Mouse (Mus musculus): ENCODE measurements around the gene Baat. TPM values are rescaled to one million over a fixed set of nuclear protein-coding genes. Genes with fewer than 3 reads are reported as not detected.
"Not testable (repeated sequence)": the region's sequence is repeated elsewhere in the genome, so short reads cannot be mapped to it uniquely, and the experiment has no call there.

Baat gene
- total RNA-seq, 2 experiments from 2014 or later, result 0.39 TPM; not detected in 1

DNA sequence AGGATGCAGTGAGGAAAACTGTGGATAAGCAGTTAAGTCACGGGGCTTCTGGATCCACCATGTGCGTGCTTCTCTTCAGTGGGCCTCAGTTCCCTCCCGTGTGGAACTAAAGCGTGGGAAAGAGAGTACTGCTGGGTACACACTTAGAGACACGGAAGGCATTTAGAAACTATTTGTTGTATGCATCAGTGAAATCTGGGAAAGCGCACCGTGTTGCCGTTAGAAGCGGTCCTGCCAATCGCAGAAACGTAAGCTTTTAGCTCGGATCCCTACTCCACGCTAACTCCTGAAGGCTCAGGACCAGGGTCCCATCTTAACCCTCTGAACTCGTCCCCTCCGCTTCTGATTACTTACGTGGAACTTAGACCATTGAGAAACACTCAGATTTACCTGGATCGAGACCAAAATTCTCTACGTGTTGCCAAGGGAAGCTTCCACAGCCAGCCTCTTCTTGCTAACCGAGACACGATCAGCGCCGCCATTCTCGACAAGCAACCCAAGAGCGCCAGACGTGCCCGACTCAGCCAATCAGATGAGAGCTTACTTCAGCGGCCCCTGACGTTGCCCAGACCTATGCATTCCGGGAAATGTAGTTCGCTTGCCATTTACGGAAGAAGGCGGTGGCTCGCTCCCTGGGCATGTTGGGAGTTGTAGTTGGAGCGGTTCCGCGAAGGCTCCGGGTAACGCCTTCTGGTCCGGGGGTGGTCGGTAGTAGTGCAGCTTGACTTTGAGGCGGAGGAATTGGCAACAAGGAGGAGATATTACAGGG, 14.4 kb upstream of the Baat start, which contains the start of the genes Mrpl50 and Zfp189:
Mrpl50 (minus strand) TSS at position 522 of the 769 bp plus-strand sequence.
Zfp189 (plus strand) TSS at position 605 of the 769 bp plus-strand sequence.
- TF ChIP-seq CTCF (IDR thresholded peaks at IDR 0.05), result no peak
- peak within 1 kb of the TSS; percentile 94 for H3K27ac ChIP-seq
- peak within 1 kb of the TSS; percentile 95 for H3K4me3 ChIP-seq
- DNase-seq, result peak; percentile 94
- intact Hi-C loops (cut with DNase I), result loop anchor here (2.0 kb wide), 1 partner anchor 110 kb away; no protein-coding TSS in a partner anchor

DNA sequence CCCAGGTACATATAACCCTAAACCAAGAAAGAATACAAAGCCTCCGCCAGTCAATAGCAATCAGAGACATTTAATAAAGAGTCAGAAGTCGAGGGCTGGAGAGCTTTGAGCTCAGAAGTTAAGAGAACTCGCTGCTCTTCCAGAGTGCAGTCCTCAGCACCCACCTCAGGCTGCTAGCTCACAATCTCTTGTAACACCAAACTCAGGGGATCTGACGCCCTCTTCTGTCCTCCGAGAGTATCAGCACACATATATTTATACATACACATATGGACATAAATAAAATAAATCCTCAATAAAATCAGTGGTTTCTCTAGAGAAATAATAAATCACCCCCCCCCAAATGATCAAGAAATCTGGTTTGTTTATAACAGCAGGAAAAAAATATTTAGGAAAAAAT, 13.1 kb upstream of the Baat start:
- TF ChIP-seq CTCF (IDR thresholded peaks at IDR 0.05), result no peak
- intact Hi-C loops (cut with DNase I), result no loop called here
- Histone ChIP-seq H3K4me3 (peak overlapping the region; percentile 95), H3K27ac (no peak overlapping the region)
- DNase-seq, result no peak

DNA sequence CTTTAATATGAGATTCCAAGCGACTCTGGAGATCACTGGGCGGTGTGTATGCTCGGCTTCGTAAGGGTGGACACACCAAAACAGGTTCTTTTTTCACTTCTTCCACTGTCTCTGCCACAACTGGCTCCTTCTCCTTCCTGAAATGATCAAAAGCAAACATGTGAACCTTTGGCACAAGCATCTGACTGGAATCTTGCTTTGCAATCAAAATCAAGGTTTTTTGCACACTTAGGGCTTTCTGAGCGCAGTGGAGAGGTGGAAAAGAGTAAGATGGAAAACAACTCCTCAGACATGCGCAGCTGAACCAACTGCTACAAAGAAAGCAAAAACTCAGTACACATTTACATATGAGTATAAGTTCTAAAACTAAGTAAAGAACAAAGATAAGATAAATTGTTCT, 8.1 kb upstream of the Baat start:
- no peak for TF ChIP-seq CTCF (IDR thresholded peaks at IDR 0.05)
- Histone ChIP-seq H3K4me3 (no peak overlapping the region), H3K27ac (no peak overlapping the region)
- intact Hi-C loops (cut with DNase I), result no loop called here
- no peak for DNase-seq

DNA sequence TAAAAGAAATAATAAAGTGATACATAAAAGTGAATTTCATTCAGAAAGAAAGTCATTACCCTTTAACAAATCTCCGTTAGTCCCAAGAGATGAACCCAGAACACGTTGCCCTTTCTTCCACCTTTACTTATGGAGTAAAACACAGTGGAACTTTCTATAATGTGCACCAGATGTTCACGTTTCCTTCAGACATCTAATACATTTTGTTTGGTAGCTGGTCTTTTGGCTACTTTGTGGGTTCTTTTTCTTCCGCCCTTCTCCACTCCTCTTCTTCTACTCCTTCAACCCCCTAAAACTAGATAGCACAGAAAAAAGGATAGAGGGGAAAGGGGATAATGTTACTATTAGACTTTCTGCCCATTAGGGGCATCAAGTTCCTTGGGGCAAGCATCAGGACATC, 6.3 kb upstream of the Baat start:
- no peak overlapping the region for H3K27ac ChIP-seq
- no peak for DNase-seq
- TF ChIP-seq CTCF (IDR thresholded peaks at IDR 0.05), result no peak
- intact Hi-C loops (cut with DNase I), result no loop called here
- H3K4me3 ChIP-seq, result no peak overlapping the region

DNA sequence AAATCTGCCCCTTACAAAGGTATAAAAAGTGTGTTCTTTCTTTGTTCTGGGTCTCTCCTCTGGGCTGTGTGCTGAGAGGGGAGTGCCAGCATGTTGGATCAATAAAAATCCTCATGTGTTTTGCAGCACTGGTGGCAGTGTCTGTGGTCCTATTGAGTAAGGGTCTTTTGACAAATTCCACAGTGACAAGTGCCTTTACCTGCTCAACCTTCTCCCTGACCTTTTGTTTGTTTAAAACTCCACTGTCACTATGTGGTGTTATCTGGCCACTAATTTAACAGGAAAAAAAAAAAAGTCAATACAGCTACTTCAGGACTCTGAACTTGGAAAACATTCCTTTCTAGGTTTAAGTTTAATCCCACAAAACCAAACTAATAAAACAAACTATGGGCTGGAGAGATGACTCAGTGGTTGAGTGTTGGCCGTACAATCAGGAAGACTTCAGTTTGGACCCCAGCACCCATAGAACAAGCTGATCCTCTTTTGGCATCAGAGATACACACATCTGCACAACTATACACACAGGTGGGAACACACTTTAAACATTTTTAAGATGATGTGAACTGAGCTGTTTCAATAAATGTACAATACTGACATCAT, 4.0 kb upstream of the Baat start:
- intact Hi-C loops (cut with DNase I); DNase-seq; H3K4me3 ChIP-seq; H3K27ac ChIP-seq: not testable (repeated sequence)

DNA sequence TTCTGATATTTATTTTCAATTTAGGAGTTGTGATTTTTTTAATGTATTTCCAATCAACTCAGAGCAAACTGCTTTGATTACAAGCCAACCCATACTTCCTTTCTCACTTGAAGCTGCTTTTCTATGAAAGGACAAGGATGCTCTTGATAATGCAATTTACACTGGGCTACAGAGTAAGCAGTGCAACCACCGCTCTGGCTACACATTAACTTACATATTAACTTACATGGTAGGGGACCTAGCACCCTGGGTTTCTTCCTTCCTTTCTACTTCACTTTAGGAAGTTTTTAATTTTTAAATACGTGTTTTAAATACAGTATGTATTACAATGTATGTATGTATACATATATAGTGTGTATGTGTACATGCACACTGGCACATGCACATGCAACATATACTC, 2.8 kb upstream of the Baat start:
- TF ChIP-seq CTCF (IDR thresholded peaks at IDR 0.05), result no peak
- H3K4me3 ChIP-seq, result no peak overlapping the region
- intact Hi-C loops (cut with DNase I), result no loop called here
- DNase-seq, result no peak
- no peak overlapping the region for H3K27ac ChIP-seq

DNA sequence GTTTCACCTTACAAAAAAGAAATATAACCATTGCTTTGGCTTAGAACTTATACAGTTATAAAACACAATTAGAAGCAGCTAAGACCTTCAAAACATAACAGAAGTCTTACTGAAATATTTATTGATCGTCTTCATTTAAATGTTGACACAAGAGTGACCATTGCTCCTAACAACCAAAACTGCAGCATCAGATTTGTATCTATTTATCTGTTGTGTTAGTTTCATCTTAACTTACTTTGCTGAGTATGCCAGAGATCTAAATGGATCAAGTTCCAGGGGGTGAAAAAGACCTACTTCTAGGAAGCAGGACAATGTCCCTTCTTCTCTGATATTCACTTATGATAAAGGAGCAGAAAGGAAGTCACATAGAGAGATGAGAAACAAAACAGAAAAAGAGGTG, 2.8 kb downstream of the Baat start:
- Histone ChIP-seq H3K4me3 (no peak overlapping the region), H3K27ac (no peak overlapping the region)
- TF ChIP-seq CTCF (IDR thresholded peaks at IDR 0.05), result no peak
- no peak for DNase-seq
- intact Hi-C loops (cut with DNase I), result no loop called here

DNA sequence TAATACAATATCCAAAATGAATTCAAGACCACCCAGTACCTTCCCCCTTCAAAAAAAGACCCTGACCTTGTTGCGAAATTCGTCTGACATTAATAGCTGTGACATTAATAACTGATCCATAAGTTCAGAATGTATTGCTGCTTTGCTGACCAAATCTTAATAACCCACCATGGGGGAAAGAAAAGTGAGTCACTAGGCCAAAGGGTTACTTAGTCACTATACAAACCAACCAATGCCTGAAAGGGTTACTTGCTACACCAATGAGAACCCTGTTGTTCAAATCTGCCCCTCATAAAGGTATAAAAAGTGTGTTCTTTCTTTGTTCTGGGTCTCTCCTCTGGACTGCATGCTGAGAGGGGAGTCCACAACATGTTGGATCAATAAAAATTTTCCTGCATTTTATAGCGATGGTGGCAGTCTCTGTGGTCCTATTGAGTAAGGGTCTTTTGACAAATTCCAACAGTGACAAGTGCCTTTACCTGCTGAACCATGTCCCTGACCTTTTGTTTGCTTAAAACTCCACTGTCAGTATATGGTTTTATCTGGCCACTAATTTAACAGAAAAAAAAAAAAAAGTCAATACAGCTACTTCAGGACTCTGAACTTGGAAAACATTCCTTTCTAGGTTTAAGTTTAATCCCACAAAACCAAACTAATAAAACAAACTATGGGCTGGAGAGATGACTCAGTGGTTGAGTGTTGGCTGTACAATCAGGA, 20.3 kb downstream of the Baat start:
- H3K27ac ChIP-seq; DNase-seq; intact Hi-C loops (cut with DNase I); H3K4me3 ChIP-seq: not testable (repeated sequence)

DNA sequence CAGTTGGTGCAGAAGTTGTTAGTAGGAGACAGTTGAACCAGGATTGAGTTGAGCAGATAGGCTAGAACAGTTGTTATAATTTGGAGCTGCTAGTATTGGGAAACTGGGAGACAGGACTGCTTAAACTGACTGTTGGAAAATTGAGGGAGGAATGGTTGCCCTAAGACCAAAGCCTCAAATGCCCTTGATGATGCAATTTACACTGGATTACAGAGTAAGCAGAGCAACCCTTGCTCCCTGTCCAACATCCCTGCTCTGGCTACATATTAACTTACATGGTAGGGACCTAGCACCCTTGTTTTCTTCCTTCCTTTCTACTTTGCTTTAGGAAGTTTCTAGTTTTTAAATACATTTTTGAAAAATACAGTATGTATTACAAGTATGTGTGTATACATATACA, 20.9 kb downstream of the Baat start:
- intact Hi-C loops (cut with DNase I), result no loop called here
- TF ChIP-seq CTCF (IDR thresholded peaks at IDR 0.05), result no peak
- no peak for DNase-seq

DNA sequence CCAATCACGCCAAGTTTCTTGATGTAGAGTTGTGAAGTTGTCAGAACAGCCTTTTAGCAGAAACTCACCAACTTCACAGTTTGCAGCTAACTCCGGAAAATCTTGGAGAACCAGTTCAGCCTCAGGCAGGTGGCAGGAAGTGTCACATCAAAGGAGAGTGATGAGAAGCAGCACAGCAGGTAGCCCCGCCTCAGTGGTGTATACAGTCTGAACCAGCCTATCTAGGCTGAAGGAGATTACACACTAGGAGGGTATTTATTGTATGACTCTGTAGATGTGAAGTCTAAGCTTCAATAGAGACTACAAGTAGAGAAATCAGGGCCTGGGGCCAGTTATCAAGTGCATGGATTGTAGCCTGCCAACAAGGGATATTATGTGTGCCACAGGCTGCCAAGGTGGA, 25.5 kb downstream of the Baat start:
- intact Hi-C loops (cut with DNase I), result no loop called here
- no peak for DNase-seq
- Histone ChIP-seq H3K4me3 (no peak overlapping the region), H3K27ac (no peak overlapping the region)
- TF ChIP-seq CTCF (IDR thresholded peaks at IDR 0.05), result no peak

More for the DNA sequence above, 20.9 kb downstream of the Baat start:
- no peak overlapping the region for H3K27ac ChIP-seq
- no peak overlapping the region for H3K4me3 ChIP-seq

DNA sequence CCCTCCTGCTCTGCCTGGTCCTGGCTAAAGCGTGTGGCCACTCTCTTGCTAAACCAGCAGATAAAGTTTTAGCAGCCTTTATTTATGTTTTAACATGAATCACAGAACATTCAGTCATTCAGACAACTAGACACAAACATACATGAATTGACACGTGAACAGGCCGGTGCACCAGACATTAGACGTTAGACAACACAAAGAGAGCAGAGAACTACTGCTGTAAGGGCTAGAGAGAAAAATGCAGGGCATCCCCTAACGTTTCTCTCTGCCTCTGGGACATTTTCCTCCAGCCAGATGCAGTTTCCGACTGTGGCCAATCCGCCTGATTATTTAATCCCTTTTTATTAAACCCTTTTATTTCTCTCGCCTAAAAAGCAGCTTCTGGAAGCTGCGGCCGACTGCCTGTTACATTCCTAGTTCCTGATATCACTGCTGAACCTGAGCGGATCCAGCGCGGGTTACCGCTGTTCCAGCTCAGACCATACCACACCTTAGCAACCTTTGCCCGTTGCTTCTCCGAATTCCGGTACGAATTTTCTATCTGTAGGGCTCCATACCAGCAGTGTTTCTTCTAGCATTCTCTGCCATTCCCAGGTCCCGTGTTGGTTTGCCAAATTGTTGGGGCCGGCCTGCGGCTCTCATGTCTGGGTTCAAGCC, 26.1 kb downstream of the Baat start:
- TF ChIP-seq CTCF (IDR thresholded peaks at IDR 0.05), result no peak
- no peak overlapping the region for H3K4me3 ChIP-seq
- intact Hi-C loops (cut with DNase I), result no loop called here
- no peak overlapping the region for H3K27ac ChIP-seq
- DNase-seq, result no peak

DNA sequence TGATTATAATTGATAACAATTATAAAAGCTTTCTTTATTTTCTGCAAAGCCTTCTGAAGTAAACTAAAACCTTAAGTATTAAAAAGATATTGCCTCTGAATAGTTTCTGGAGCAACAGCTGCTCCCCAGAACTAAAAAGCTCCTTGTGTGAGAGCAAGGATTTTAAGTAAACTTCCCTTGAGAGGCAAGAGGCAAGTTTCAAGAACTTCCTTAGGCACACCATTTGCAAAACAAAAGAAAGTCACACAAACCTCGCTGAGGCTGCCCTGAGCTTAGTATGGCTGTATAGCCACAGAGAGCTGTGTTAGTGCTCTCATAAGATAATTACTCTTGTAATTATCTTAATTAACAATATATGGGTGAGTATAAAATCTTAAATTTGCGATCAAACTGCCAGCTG, 27.3 kb downstream of the Baat start:
- H3K27ac ChIP-seq; DNase-seq; intact Hi-C loops (cut with DNase I); H3K4me3 ChIP-seq: not testable (repeated sequence)
